Mouse (Mus musculus) olfactory bulb, adult 2 months (tissue): Measurements from ENCODE around the gene Srsf12.

Experiments
- CTCF ChIP-seq: fragments of 200-500 bp; IDR thresholded peaks from 2 replicates; pipeline ENCODE4 v1.5.1; 2012; ENCODE audit warnings: low read depth, mild to moderate bottlenecking, low read length, moderate library complexity; ENCODE audit not compliant: insufficient read depth
- POLR2A ChIP-seq: fragments of 200-500 bp; IDR thresholded peaks from 2 replicates; pipeline ENCODE4 v1.6.1; 2012; ENCODE audit warnings: mild to moderate bottlenecking, low read depth, low read length, moderate library complexity; ENCODE audit not compliant: insufficient read depth

- TF ChIP-seq CTCF = no peak
- TF ChIP-seq POLR2A = no peak
These were observed 33.7 kb downstream of the Srsf12 start for GRCm38 (mm10) chr4:33242536-33242935.
